Mouse (Mus musculus) bone marrow, adult 2 months (tissue): Measurements from ENCODE around the gene Rps12.

Experiments
- CTCF ChIP-seq: fragments of 200-500 bp; IDR thresholded peaks from 2 replicates; pipeline ENCODE4 v1.5.1; 2011; ENCODE audit warnings: low read length, control low read depth; ENCODE audit not compliant: control insufficient read depth, insufficient read depth
- POLR2A ChIP-seq: fragments of 200-500 bp; IDR thresholded peaks from 2 replicates; pipeline ENCODE4 v1.6.1; 2011; ENCODE audit warnings: low read depth, mild to moderate bottlenecking, control low read depth, low read length, borderline replicate concordance; ENCODE audit not compliant: control insufficient read depth

DNA sequence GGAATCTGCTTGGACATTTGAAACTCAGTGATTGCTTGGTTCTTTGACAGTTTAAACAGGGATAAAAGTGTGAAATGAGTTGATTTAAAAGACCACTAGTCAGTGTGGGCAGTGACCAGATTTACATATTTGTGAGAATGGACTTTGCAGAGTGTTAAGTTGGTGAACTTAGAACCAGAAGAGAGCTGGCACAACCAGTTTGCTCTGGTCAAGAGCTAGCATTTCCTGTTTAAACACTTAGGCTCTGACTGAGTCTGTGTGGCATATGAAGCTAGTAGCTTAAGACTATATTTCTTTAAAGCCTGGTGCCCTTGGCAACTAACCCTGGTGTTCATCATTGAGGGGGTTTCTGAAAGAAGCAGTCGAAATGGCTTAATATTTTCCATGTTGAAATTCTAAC is 11.1 kb upstream of the Rps12 start:
- TF ChIP-seq POLR2A: no peak
- TF ChIP-seq CTCF: no peak
